Mouse (Mus musculus): ENCODE measurements around the gene Vsig8.

Vsig8 gene

DNA sequence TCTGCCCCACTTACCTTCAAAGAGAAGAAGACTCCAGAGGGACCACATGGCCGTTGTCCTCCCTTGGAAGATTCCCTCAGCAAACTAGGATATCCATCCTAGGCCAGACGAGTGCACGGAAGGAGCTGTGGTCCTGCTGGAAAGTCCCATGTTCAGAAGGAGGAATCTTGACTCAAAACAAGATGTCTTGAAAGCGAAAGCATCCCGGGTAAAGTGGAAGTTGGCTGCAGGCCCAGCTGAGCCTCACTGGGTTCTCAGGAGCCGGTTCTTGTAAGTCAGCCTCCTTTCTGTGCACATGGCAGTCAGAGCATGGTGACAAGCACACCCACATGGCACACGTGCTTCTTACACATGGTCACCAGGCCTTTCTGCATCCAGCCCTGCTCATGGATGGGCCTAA, 34.6 kb downstream of the Vsig8 start, which contains the start of gene Slamf8:
Gene Slamf8 (minus strand): TSS at position 184 of the 400 bp plus-strand sequence.
- DNase-seq (ENCODE audit: low spot score): no peak

DNA sequence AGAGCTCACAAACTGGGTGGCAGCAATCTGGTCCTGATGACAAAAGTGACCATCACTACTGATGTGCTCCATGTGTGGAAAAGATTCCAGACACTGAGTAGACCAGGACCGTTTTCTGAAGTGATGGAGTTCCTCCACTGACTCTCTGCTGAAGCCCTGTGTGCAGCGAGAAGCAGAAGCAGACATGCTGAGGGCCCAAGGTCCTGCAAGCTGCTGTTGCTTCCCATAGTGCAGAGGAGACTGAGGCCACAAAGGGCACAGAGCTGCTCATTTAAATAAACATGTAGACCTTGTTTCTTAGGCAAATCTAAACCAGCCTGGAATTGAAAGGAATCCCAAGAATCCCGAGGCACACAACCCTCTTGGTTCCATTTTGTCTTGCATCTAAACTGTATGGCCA, 37.6 kb downstream of the Vsig8 start:
- DNase-seq (ENCODE audit: low spot score): no peak

DNA sequence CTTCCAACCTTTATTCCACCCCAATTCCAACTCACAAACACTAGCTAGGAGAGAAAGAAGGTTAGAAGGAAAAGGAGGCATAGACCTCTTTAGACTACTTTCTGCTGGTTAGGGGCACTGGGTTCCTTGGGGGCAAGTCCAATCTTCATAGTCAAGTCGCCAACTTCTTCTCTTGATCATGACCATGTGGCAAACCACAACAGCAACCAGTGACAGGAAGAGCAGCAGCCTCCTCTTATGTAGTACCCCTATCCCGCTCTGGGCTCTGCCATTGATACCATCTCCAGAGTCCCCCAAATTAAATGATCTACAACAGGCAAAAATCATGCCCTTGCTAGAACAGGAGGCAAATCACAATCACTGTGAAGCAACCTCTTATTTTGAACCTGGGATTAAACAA, 38.2 kb downstream of the Vsig8 start:
- no peak for DNase-seq (ENCODE audit: low spot score)

DNA sequence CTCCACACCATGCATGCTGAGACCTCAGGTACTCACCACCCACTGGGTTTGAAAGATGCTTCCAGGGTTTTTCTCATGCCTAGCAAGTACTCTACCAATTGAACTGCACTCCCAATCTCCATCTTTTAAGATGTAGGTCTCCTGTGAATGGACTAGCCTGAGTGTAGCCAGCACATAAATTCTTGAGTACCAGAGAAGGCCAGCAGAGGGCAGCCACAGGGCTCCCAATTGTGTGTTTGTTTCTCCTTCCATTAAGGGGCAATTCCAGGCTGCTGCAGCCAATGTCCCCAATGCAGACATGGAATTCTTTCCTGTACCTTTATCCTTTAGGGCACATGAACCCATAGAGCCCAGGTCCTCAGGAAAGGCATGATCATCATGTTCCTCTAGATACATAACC, 38.8 kb downstream of the Vsig8 start:
- peak; percentile 7 for DNase-seq (ENCODE audit: low spot score)

DNA sequence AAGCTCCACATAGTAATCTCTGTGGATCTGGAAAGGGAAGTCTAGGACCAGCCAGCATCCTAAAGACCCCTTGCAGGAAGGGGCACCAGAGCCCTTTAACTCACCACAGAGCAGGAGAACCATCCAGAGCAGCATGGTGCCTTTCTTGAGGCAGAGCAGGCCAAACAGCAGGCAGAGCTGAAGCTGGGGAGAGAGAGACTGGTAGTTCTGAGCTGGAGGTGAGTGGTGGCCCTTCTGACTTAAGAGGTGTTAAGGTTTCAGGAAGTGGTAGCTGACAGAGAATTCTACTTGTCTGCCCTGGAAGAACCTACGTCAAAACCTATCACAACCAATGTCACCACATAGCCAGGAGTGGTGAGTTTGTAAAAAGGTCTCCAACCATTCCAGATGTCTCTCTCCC, 46.6 kb downstream of the Vsig8 start, which contains the start of gene Fcrl6:
Gene Fcrl6 (minus strand): TSS at position 226 of the 400 bp plus-strand sequence.
- DNase-seq (ENCODE audit: low spot score): no peak

DNA sequence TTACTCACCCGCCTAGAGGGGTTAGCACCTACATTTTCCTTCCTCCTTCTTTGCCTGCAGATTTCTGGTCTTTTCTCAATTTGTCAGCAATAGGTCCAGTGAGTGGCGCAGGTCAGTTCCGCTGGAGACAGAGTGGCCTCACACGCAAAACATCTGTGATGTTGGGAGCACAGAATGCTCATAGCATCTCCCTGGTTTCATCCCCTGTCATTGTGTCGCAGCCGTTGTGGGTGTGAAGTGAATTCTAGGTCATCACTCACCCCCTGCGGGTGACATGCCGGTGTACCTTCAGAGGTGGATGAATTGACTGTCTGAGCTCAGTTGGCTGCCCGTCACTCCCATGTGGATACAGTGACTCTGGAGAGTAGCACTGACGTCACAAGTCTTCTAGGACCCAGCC, 55.6 kb downstream of the Vsig8 start:
- DNase-seq (ENCODE audit: low spot score): no peak

DNA sequence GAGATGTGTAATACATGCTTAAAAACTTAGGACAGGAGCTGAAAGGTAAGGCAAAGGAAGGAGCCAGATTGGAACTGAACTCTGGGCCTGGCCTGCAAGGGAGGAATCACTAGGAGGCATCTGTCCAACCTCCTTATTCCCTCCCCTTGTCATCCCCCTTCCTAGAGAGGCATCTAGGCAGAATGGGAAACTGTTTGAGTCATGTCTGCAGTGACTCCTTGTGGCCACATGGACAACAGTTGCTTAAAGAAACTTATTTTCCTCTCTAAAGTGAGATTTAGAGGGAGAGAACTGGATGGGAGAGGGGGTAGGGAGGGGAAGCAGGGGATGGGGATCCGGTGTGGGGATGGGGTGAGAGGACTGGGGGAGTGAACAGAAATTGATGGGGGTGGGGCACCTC, 57.0 kb downstream of the Vsig8 start:
- no peak for DNase-seq (ENCODE audit: low spot score)

All from T-cell, adult 2 months (primary cell).